Mouse (Mus musculus) C2C12 (cell line): ENCODE results near the gene Dennd6b. TPM values are rescaled to one million over a fixed set of nuclear protein-coding genes. Genes with fewer than 3 reads are reported as not detected.

Experiments
- H3K27me3 ChIP-seq: one replicate; pipeline ENCODE4 v1.6.1; 2011; ENCODE audit not compliant: control insufficient read depth, insufficient read depth, insufficient read length
- H3K36me3 ChIP-seq: one replicate; pipeline ENCODE4 v1.6.1; 2011; ENCODE audit not compliant: control insufficient read depth, insufficient read depth
- H3K4me3 ChIP-seq: one replicate; pipeline ENCODE4 v1.5.1; 2011; ENCODE audit warnings: mild to moderate bottlenecking, control low read depth; ENCODE audit not compliant: poor library complexity, insufficient read depth, severe bottlenecking
- H3K79me2 ChIP-seq: one replicate; pipeline ENCODE4 v1.6.1; 2011; ENCODE audit not compliant: control insufficient read depth, insufficient read depth
- H3K79me3 ChIP-seq: one replicate; pipeline ENCODE4 v1.6.1; 2011; ENCODE audit warnings: low read depth, control low read depth
- H3ac ChIP-seq: one replicate; pipeline ENCODE3; 2011; ENCODE audit warnings: low read depth; ENCODE audit not compliant: control insufficient read depth, insufficient read length
- CEBPB ChIP-seq: IDR thresholded peaks from one replicate; pipeline ENCODE4 v1.6.1; 2011; ENCODE audit warnings: low read depth, mild to moderate bottlenecking, control low read depth, moderate library complexity
- CTCF ChIP-seq: IDR thresholded peaks from one replicate; pipeline ENCODE4 v1.5.1; 2011; ENCODE audit not compliant: control insufficient read depth, insufficient read depth, insufficient read length
- FOSL1 ChIP-seq: IDR thresholded peaks from one replicate; pipeline ENCODE4 v1.8.0; 2011; ENCODE audit warnings: mild to moderate bottlenecking, low read length; ENCODE audit not compliant: poor library complexity, insufficient read depth, severe bottlenecking
- MAX ChIP-seq: IDR thresholded peaks from one replicate; pipeline ENCODE4 v1.6.1; 2011; ENCODE audit warnings: mild to moderate bottlenecking, control low read depth
- MYOD1 ChIP-seq: IDR thresholded peaks from one replicate; pipeline ENCODE4 v1.6.1; 2011; ENCODE audit warnings: low read depth; ENCODE audit not compliant: control insufficient read depth, insufficient read length
- MYOG ChIP-seq: IDR thresholded peaks from one replicate; pipeline ENCODE4 v1.6.1; 2011; ENCODE audit not compliant: control insufficient read depth, insufficient read length; ENCODE audit errors: extremely low read depth
- USF1 ChIP-seq: IDR thresholded peaks from one replicate; pipeline ENCODE4 v1.6.1; 2011; ENCODE audit warnings: low read depth, mild to moderate bottlenecking, control low read depth, moderate library complexity
- long read RNA-seq, 2 experiments: library from polyadenylated mRNA; unstranded; transcript quantifications; one replicate each; pipeline ENCODE4 v2.0.0; 2019 to 2020
- polyA plus RNA-seq: library from polyadenylated mRNA; unstranded; fragments of >200 nt; fragmentation: generic; extraction: Trizol; gene quantifications from one replicate; pipeline ENCODE4 v1.2.1, GENCODE M21; 2012; ENCODE audit warnings: missing spikeins

Gene Dennd6b
- 2.1 TPM for polyA plus RNA-seq
- long read RNA-seq, experiment 1, full-length matches to known transcripts, result 3 of 5 reads
- long read RNA-seq, experiment 1, partial matches to known transcripts, result 0 of 5 reads
- long read RNA-seq, experiment 1, other reads (novel, unspliced or antisense), result 2 of 5 reads
- long read RNA-seq, experiment 2, full-length matches to known transcripts, result 2 of 17 reads
- long read RNA-seq, experiment 2, partial matches to known transcripts, result 0 of 17 reads
- long read RNA-seq, experiment 2, other reads (novel, unspliced or antisense), result 15 of 17 reads

- peak within 1 kb of the TSS; percentile 99 for H3ac ChIP-seq
- TF ChIP-seq MAX (peak; percentile 86), MYOG (no peak), CTCF (peak; percentile 96)
- peak within 1 kb of the TSS; percentile 99 for H3K4me3 ChIP-seq
- H3K79me2 ChIP-seq, result no peaks in the 10 kb centered on the region
- no peaks in the 10 kb centered on the region for H3K79me3 ChIP-seq
- no peaks in the 10 kb centered on the region for H3K36me3 ChIP-seq
- no peaks in the 10 kb centered on the region for H3K27me3 ChIP-seq
Measured at GRCm38 (mm10) chr15:89196313-89196706, at the start of gene Dennd6b. Gene Dennd6b (minus strand): TSS chr15:89196496.

GRCm38 (mm10) chr15:89241025-89241424, 44.7 kb upstream of the Dennd6b start:
- TF ChIP-seq CTCF (no peak), FOSL1 (no peak), MYOD1 (no peak), MYOG (no peak), CEBPB (no peak), MAX (no peak), USF1 (no peak)
- no peak overlapping the region for H3K4me3 ChIP-seq
- H3K27me3 ChIP-seq, result no peaks in the 10 kb centered on the region
- H3K36me3 ChIP-seq, result no peaks in the 10 kb centered on the region
- H3K79me3 ChIP-seq, result no peaks in the 10 kb centered on the region
- no peaks in the 10 kb centered on the region for H3K79me2 ChIP-seq
- H3ac ChIP-seq, result no peak overlapping the region

GRCm38 (mm10) chr15:89239751-89240392, 43.6 kb upstream of the Dennd6b start:
- H3K36me3 ChIP-seq, result no peaks in the 10 kb centered on the region
- no peak overlapping the region for H3K4me3 ChIP-seq

GRCm38 (mm10) chr15:89234052-89234451, 37.8 kb upstream of the Dennd6b start:
- Histone ChIP-seq H3K27me3 (no peaks in the 10 kb centered on the region), H3K4me3 (no peak overlapping the region), H3K36me3 (no peaks in the 10 kb centered on the region), H3ac (no peak overlapping the region), H3K79me3 (no peaks in the 10 kb centered on the region), H3K79me2 (no peaks in the 10 kb centered on the region)
- no peak for TF ChIP-seq USF1
- no peak for TF ChIP-seq MAX
- TF ChIP-seq MYOG, result no peak
- TF ChIP-seq FOSL1, result no peak
- TF ChIP-seq CTCF, result no peak
- no peak for TF ChIP-seq CEBPB
- no peak for TF ChIP-seq MYOD1

More at GRCm38 (mm10) chr15:89239751-89240392, 43.6 kb upstream of the Dennd6b start:
- H3K79me3 ChIP-seq, result no peaks in the 10 kb centered on the region
- TF ChIP-seq MYOD1, result no peak
- no peak for TF ChIP-seq MYOG
- TF ChIP-seq CEBPB, result no peak
- no peak for TF ChIP-seq USF1
- TF ChIP-seq CTCF, result no peak
- no peak for TF ChIP-seq FOSL1
- no peak for TF ChIP-seq MAX
- no peak overlapping the region for H3ac ChIP-seq
- H3K27me3 ChIP-seq, result no peaks in the 10 kb centered on the region
- H3K79me2 ChIP-seq, result no peaks in the 10 kb centered on the region

GRCm38 (mm10) chr15:89233586-89233985, 37.3 kb upstream of the Dennd6b start:
- no peaks in the 10 kb centered on the region for H3K27me3 ChIP-seq
- H3K36me3 ChIP-seq, result no peaks in the 10 kb centered on the region
- TF ChIP-seq USF1, result peak; percentile 1
- TF ChIP-seq FOSL1, result no peak
- no peak for TF ChIP-seq CTCF
- peak; percentile 10 for TF ChIP-seq MYOD1
- no peak for TF ChIP-seq MYOG
- H3ac ChIP-seq, result no peak overlapping the region
- no peaks in the 10 kb centered on the region for H3K79me3 ChIP-seq
- H3K79me2 ChIP-seq, result no peaks in the 10 kb centered on the region
- no peak overlapping the region for H3K4me3 ChIP-seq
